Mouse (Mus musculus) splenic B cell, adult 2 months (primary cell): Measurements from ENCODE around the gene 4930432K21Rik.
A peak's percentile ranks its signal among the peaks of the same experiment; 100 is the strongest.

Source experiments
- DNase-seq: peaks from one replicate; pipeline ENCODE4 v3.0.0-alpha.2; 2011; ENCODE audit warnings: low read depth, low spot score
- H3K27me3 ChIP-seq: 2 replicates; pipeline ENCODE4 v1.6.1; 2012; ENCODE audit warnings: mild to moderate bottlenecking, low read length, moderate library complexity, mixed read lengths; ENCODE audit not compliant: control insufficient read depth, poor library complexity, insufficient read depth, severe bottlenecking
- H3K36me3 ChIP-seq: 2 replicates; pipeline ENCODE4 v1.6.1; 2012; ENCODE audit warnings: mild to moderate bottlenecking, low read length, moderate library complexity, mixed read lengths; ENCODE audit not compliant: control insufficient read depth, poor library complexity, insufficient read depth, severe bottlenecking

4930432K21Rik gene

DNA sequence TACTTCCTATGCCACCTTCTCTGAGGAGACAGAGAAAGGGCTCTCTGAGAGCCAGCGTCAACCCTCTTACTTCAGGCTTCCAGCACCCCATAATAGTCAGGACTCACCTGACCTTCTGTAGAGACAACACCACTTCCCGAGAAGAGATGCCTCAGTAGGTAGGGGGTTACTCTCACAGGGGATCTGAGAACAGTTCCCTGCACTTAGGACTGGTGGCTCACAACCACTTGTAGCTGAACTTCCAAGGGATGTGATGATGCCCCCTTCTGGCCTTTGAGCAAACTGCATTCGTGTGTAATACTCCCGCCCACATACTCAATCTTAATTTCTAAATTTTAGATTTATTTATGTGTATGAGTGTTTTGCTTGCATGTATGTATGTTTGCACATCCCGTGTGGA lies 45.7 kb downstream of the 4930432K21Rik start:
- Histone ChIP-seq H3K27me3 (no peaks in the 10 kb centered on the region; the same call in 1 of the 2 replicates), H3K36me3 (no peaks in the 10 kb centered on the region)
- peak; percentile 81 for DNase-seq

- Histone ChIP-seq H3K27me3 (no peaks in the 10 kb centered on the region; the same call in 1 of the 2 replicates), H3K36me3 (no peaks in the 10 kb centered on the region)
- DNase-seq = no peak
These were observed 46.5 kb downstream of the 4930432K21Rik start for GRCm38 (mm10) chr8:84194224-84194743.

GRCm38 (mm10) chr8:84197141-84197921 lies 49.5 kb downstream of the 4930432K21Rik start:
- Histone ChIP-seq H3K36me3 (no peaks in the 10 kb centered on the region), H3K27me3 (no peaks in the 10 kb centered on the region; the same call in 1 of the 2 replicates)
- DNase-seq = peak; percentile 93

DNA sequence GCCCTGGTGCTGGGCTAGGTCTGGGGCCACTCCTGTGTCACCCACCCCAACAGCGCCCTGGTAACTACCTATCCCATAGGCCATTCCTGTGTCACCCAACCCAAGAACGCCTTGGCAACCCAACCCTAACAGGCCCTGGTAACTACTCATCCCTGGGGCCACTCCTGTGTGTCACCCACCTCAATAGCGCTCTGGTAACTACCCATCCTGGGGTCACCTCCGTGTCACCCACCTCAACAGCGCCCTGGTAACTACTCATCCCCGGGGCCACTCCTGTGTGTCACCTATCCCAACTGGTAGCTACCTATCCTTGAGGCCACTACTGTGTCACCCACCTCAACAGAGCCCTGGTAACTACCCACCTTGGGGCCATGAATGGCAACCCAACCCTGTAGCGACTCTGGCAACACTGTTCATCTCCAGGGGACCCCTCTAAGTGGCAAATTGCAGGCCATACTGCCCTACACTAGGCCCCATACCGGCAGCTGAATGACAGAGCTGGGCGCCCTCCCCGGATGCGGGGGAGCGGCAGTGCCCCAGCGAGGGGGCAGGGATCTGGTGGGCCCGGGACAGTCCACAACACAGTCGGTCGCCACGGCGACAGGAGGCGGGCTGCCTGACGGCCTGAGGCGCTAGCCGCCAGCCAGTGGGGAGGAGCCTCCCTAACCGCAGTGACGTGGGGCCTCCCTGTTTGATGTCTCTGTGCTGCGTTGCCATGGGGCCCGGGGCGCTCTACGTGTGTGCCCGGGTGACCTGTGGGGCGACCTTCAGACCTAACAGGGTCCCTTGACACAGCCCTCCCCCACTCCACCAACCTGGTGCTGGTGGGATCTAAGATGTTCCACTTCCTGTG lies 50.3 kb downstream of the 4930432K21Rik start:
- H3K36me3 ChIP-seq = no peaks in the 10 kb centered on the region
- no peaks in the 10 kb centered on the region; the same call in 1 of the 2 replicates for H3K27me3 ChIP-seq
- DNase-seq = peak; percentile 100

- H3K27me3 ChIP-seq = no peaks in the 10 kb centered on the region; the same call in 1 of the 2 replicates
- no peaks in the 10 kb centered on the region for H3K36me3 ChIP-seq
- DNase-seq = no peak
These were observed 51.0 kb downstream of the 4930432K21Rik start for GRCm38 (mm10) chr8:84198871-84199270.

GRCm38 (mm10) chr8:84199348-84200125 lies 51.7 kb downstream of the 4930432K21Rik start:
- Histone ChIP-seq H3K36me3 (no peaks in the 10 kb centered on the region), H3K27me3 (no peaks in the 10 kb centered on the region; the same call in 1 of the 2 replicates)
- DNase-seq = no peak

DNA sequence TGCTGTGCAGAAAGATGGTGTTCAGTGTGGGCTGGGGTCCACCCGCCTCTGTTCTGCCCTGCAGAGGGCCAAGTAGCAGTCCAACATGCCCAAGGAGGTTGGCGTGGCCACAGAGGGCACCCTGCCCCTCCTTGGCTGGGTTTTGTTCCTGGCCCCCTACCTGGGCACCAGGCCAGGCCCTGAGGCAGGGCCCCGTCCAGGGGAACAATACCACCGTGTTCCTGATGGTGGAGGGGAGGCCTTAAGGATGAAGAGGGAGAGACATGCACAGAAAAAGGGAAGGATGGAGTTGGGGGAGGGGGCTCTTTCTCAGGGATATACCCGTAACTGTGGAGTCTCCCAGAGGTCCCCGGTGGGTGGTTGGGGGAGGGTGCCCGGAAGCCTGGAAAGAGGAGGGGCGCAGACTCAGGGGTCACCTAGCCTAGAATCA lies 52.3 kb downstream of the 4930432K21Rik start:
- Histone ChIP-seq H3K36me3 (no peaks in the 10 kb centered on the region), H3K27me3 (no peaks in the 10 kb centered on the region; the same call in 1 of the 2 replicates)
- DNase-seq = no peak

DNA sequence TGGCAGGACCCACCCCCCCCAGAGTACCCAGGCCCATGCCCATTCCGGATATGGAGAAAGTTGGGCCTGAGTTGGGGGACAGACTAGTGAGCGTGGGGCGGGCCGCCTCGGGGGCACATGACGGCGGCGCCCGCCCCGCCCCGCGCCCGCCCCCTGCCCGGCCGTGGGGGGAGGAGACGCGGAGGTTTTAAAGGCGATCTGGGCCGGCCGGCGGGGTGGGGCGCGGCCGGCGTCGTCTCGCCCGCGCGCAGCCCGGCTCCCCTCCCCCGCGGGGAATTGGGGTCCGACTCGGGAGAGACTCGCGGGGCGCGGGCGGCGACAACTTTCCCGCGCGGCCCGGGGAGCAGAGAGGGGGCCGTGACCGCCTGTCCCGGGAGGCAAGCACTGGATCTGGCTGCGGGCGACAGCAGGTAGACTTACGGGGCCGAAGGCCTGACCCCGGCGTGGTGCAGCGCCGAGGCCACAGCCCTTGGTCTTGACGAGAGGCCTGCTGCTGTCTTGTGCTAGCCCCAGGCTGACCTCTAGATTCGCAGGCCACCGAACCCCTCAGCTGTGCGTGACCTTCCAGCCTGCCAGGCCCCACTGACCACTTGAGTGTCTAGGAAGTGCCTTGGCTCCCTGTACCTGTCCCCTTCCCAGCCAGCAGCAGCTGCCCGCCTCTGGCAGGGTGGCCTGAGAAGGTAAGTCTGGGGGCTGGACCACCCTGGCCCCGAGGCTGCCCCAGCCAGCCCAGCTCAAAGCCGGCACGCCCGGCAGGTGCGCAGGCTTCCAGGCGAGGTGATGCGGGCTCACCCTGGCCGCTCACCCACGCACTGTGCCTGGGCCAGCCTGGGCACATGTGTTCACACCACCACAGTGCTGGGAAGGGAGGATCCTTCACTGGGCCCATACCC lies 53.1 kb downstream of the 4930432K21Rik start:
- no peaks in the 10 kb centered on the region; the same call in 1 of the 2 replicates for H3K27me3 ChIP-seq
- DNase-seq = peak; percentile 82
- no peaks in the 10 kb centered on the region for H3K36me3 ChIP-seq

- no peaks in the 10 kb centered on the region for H3K36me3 ChIP-seq
- no peaks in the 10 kb centered on the region; the same call in 1 of the 2 replicates for H3K27me3 ChIP-seq
- DNase-seq = peak; percentile 78
These were observed 53.9 kb downstream of the 4930432K21Rik start for GRCm38 (mm10) chr8:84201545-84202245.

DNA sequence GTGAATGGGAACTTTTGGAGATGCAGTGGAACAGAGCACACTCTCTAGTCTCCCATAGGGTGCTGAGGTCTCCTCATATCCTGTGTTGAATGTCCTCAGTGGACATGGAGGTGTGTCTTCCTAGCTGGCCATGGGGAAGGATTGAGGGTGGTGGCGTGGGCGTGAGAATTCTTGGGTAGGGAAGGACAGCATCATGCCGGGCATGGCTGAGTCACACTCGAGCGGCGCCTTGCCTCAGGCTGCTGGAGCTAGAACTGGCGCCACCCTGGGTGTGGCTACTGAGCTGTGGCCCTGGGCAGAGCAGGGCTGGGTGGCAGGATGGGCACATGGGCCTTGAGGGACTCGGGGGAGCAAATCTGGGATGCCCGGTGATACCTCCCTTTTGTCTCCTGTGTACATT lies 54.6 kb downstream of the 4930432K21Rik start:
- peak; percentile 61 for DNase-seq
- H3K27me3 ChIP-seq = no peaks in the 10 kb centered on the region
- no peaks in the 10 kb centered on the region for H3K36me3 ChIP-seq

DNA sequence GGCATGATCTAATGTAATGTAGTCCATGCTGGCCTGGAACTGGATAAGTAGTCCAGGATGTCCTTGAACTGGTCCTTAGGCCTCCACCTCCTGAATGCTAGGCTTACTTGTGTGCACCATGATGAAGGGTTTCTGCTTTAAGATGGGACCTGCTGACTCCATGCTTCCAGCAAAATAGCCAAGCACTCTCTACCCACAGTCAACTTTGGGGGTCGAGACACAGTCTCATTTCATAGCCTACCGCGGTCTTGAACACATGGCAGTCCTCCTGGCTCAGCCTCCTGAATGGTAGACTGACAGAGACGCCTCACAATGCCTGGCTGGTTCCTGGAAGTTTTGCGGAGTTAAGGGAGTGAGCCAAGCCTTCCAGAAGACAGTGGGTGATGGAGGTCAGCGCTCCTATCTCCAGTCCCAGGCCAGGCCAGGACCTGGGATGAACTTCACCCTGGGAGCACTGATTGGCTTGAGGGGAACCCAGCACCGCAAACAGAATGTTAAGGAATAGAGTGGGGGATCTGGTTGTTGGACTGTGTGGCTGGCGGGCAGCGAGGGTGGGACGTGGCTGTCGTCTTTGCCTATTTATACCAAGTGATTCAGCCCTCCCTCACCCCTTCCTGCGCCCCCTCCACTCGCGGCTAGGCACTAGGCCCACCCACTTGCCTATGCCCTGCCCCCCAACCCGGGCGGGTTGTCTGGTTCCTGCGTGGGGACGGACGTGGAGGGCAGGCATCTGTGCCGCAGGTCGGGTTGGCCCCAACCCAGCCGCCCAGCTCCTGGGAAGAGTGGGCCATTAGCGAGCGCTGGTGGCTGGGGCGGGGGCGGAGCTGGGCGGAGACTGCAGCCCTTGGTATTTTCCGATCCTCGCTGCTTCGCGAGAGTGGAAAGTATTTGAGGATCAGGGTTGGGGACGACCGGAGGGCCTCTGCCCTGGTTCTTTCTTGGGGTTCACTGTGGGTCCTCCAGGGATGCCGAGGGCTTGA lies 55.4 kb downstream of the 4930432K21Rik start:
- peak; percentile 92 for DNase-seq
- H3K27me3 ChIP-seq = no peaks in the 10 kb centered on the region
- no peaks in the 10 kb centered on the region for H3K36me3 ChIP-seq
